Mouse (Mus musculus): ENCODE data around the gene Csrp1. TPM values are rescaled to one million over a fixed set of nuclear protein-coding genes. Genes with fewer than 3 reads are reported as not detected.
A peak's percentile ranks its signal among the peaks of the same experiment; 100 is the strongest.

Gene Csrp1
- polyA plus RNA-seq (2012; fragmentation: generic; extraction: Trizol): 219 TPM

- Histone ChIP-seq H3K4me2 (ENCODE audit: low read depth) (peak within 1 kb of the TSS; percentile 39), H3K36me3 (ENCODE audit: control insufficient read depth, insufficient read depth) (no peaks in the 10 kb centered on the region), H3ac (ENCODE audit: control insufficient read depth, insufficient read length) (no peak within 1 kb of the TSS), H3K27me3 (ENCODE audit: control insufficient read depth, insufficient read depth, insufficient read length) (no peaks in the 10 kb centered on the region), H3K79me2 (ENCODE audit: control insufficient read depth, insufficient read depth) (no peaks in the 10 kb centered on the region), H3K4me3 (no peak within 1 kb of the TSS)
- TF ChIP-seq MYOG (IDR thresholded peaks at IDR 0.05; ENCODE audit: control insufficient read depth in 1 of 3, insufficient read depth in 1 of 3, insufficient read length in 2 of 3, low read depth in 2 of 3) (no peak), E2F4 (IDR thresholded peaks at IDR 0.05; ENCODE audit: insufficient read depth) (no peak), TCF12 (IDR thresholded peaks at IDR 0.05; ENCODE audit: insufficient read depth, poor library complexity, severe bottlenecking) (no peak), TCF3 (IDR thresholded peaks at IDR 0.05; ENCODE audit: insufficient read length, low read depth) (no peak), MYOD1 (IDR thresholded peaks at IDR 0.05; ENCODE audit: control insufficient read depth in 1 of 3, insufficient read length in 2 of 3, low read depth in 2 of 3) (no peak), MAX (IDR thresholded peaks at IDR 0.05; ENCODE audit: low read depth) (no peak), REST (IDR thresholded peaks at IDR 0.05; ENCODE audit: insufficient read depth, insufficient read length) (no peak), USF1 (IDR thresholded peaks at IDR 0.05; ENCODE audit: low read depth) (no peak), POLR2A (IDR thresholded peaks at IDR 0.05; ENCODE audit: insufficient read length, low read depth) (no peak), POLR2AphosphoS2 (IDR thresholded peaks at IDR 0.05; ENCODE audit: insufficient read length, low read depth) (no peak), SRF (IDR thresholded peaks at IDR 0.05; ENCODE audit: control insufficient read depth, insufficient read length, low read depth) (no peak), CEBPB (IDR thresholded peaks at IDR 0.05; ENCODE audit: insufficient read depth, poor library complexity, severe bottlenecking) (no peak)
Observed at GRCm38 (mm10) chr1:135719983-135720382, at the start of gene Csrp1. Csrp1 (plus strand) TSS chr1:135720061.

GRCm38 (mm10) chr1:135670397-135671130 is 49.3 kb upstream of the Csrp1 start:
- Histone ChIP-seq H3K4me3 (no peak overlapping the region), H3K4me2 (ENCODE audit: low read depth) (peak overlapping the region; percentile 88), H3K27me3 (ENCODE audit: control insufficient read depth, insufficient read depth, insufficient read length) (no peaks in the 10 kb centered on the region), H3K79me2 (ENCODE audit: control insufficient read depth, insufficient read depth) (peaks cover 46% of the 10 kb centered on the region), H3ac (ENCODE audit: control insufficient read depth, insufficient read length) (no peak overlapping the region), H3K36me3 (ENCODE audit: control insufficient read depth, insufficient read depth) (no peaks in the 10 kb centered on the region)
- TF ChIP-seq MYOG (IDR thresholded peaks at IDR 0.05; ENCODE audit: control insufficient read depth in 1 of 3, insufficient read depth in 1 of 3, insufficient read length in 2 of 3, low read depth in 2 of 3): peak in 2 of 3 experiments; percentile 35 to 80
- no peak for TF ChIP-seq E2F4 (IDR thresholded peaks at IDR 0.05; ENCODE audit: insufficient read depth)
- TF ChIP-seq MYOD1 (IDR thresholded peaks at IDR 0.05; ENCODE audit: control insufficient read depth in 1 of 3, insufficient read length in 2 of 3, low read depth in 2 of 3): peak in 2 of 3 experiments; percentile 58 to 73

- H3K79me2 ChIP-seq (ENCODE audit: control insufficient read depth, insufficient read depth): peaks cover 43% of the 10 kb centered on the region
- H3K27me3 ChIP-seq (ENCODE audit: control insufficient read depth, insufficient read depth, insufficient read length): no peaks in the 10 kb centered on the region
- no peak overlapping the region for H3K4me3 ChIP-seq
- no peak overlapping the region for H3ac ChIP-seq (ENCODE audit: control insufficient read depth, insufficient read length)
- TF ChIP-seq POLR2AphosphoS2 (IDR thresholded peaks at IDR 0.05; ENCODE audit: insufficient read length, low read depth) (no peak), E2F4 (IDR thresholded peaks at IDR 0.05; ENCODE audit: insufficient read depth) (no peak), MYOG (IDR thresholded peaks at IDR 0.05; ENCODE audit: control insufficient read depth in 1 of 3, insufficient read depth in 1 of 3, insufficient read length in 2 of 3, low read depth in 2 of 3) (no peak)
- H3K4me2 ChIP-seq (ENCODE audit: low read depth): no peak overlapping the region
- H3K36me3 ChIP-seq (ENCODE audit: control insufficient read depth, insufficient read depth): no peaks in the 10 kb centered on the region
Observed at GRCm38 (mm10) chr1:135671406-135671805, 48.5 kb upstream of the Csrp1 start.

GRCm38 (mm10) chr1:135671956-135672355 is 47.9 kb upstream of the Csrp1 start:
- H3K4me3 ChIP-seq: no peak overlapping the region
- H3ac ChIP-seq (ENCODE audit: control insufficient read depth, insufficient read length): no peak overlapping the region
- no peak for TF ChIP-seq MAX (IDR thresholded peaks at IDR 0.05; ENCODE audit: low read depth)
- TF ChIP-seq POLR2AphosphoS2 (IDR thresholded peaks at IDR 0.05; ENCODE audit: insufficient read length, low read depth): no peak
- no peak for TF ChIP-seq TCF3 (IDR thresholded peaks at IDR 0.05; ENCODE audit: insufficient read length, low read depth)
- H3K27me3 ChIP-seq (ENCODE audit: control insufficient read depth, insufficient read depth, insufficient read length): no peaks in the 10 kb centered on the region
- no peaks in the 10 kb centered on the region for H3K36me3 ChIP-seq (ENCODE audit: control insufficient read depth, insufficient read depth)
- H3K4me2 ChIP-seq (ENCODE audit: low read depth): peak overlapping the region; percentile 51
- H3K79me2 ChIP-seq (ENCODE audit: control insufficient read depth, insufficient read depth): peaks cover 43% of the 10 kb centered on the region

- no peak overlapping the region for H3ac ChIP-seq (ENCODE audit: control insufficient read depth, insufficient read length)
- H3K27me3 ChIP-seq (ENCODE audit: control insufficient read depth, insufficient read depth, insufficient read length): no peaks in the 10 kb centered on the region
- H3K4me2 ChIP-seq (ENCODE audit: low read depth): peak overlapping the region; percentile 51
- TF ChIP-seq REST (IDR thresholded peaks at IDR 0.05; ENCODE audit: insufficient read depth, insufficient read length): no peak
- TF ChIP-seq POLR2AphosphoS2 (IDR thresholded peaks at IDR 0.05; ENCODE audit: insufficient read length, low read depth): no peak
- TF ChIP-seq CEBPB (IDR thresholded peaks at IDR 0.05; ENCODE audit: insufficient read depth, poor library complexity, severe bottlenecking): 0 out of 2 replicates have a peak, but pooled peaks have one; percentile 22
- TF ChIP-seq POLR2A (IDR thresholded peaks at IDR 0.05; ENCODE audit: insufficient read length, low read depth): no peak
- H3K36me3 ChIP-seq (ENCODE audit: control insufficient read depth, insufficient read depth): no peaks in the 10 kb centered on the region
- no peak overlapping the region for H3K4me3 ChIP-seq
- H3K79me2 ChIP-seq (ENCODE audit: control insufficient read depth, insufficient read depth): peaks cover 43% of the 10 kb centered on the region
Observed at GRCm38 (mm10) chr1:135672374-135672773, 47.5 kb upstream of the Csrp1 start.
